In genomic region chr1:130130901-130131300, GRCm38 (mm10) we compare ENCODE assay signal across 20 mouse cellular contexts.
A peak's percentile ranks its signal among the peaks of the same experiment; 100 is the strongest.
DNase-seq lines count a peak whose midpoint lies in the region; ATAC-seq lines count a peak whose summit lies in the region.
"Had no signal": no experiment of that assay in that cellular context is flagged by ENCODE, and none has a peak within 500 bp of the region (broad histone marks: within the 10 kb centered on the region; RNA-seq: fewer than 3 reads in every experiment).

No protein-coding gene starts in this region.

- no peaks in the 10 kb centered on the region for H3K9me3 ChIP-seq in forebrain, embryonic 16.5 days (ENCODE audit: control insufficient read depth, low read length)
- no peaks in the 10 kb centered on the region for H3K9me3 ChIP-seq in forebrain, embryonic 11.5 days (ENCODE audit: control insufficient read depth, low read length)
- H3K9me3 ChIP-seq: embryonic facial prominence, embryonic 13.5 days; limb, embryonic 10.5 days; megakaryocyte, embryonic 14.5 days had no signal

- no peak for DNase-seq in forebrain, embryonic 11.5 days (ENCODE audit: low spot score)
- peak; percentile 54 for DNase-seq in brain, embryonic 18.5 days (ENCODE audit: low read depth, low spot score)
- DNase-seq in layer of hippocampus, postnatal 10 days (ENCODE audit: low spot score in 2 of 2): peak; percentile 7 to 16
- DNase-seq in right cerebral cortex, postnatal 25 days: peak; percentile 27
- no peak for DNase-seq in urinary bladder, postnatal 10 days (ENCODE audit: low spot score)
- DNase-seq in kidney, postnatal 36 days: no peak
- DNase-seq: adrenal gland, postnatal 25 days; cerebellum, adult 9-10 months; gastrocnemius, postnatal 36 days; kidney, adult 18-20 months; kidney, postnatal 10 days; liver, postnatal 0 days; lung, postnatal 14 days; midbrain, embryonic 14.5 days; thymus, postnatal 25 days had no signal

- H3K27ac ChIP-seq in forebrain, embryonic 16.5 days (ENCODE audit: low read length): no peak overlapping the region
- no peak overlapping the region for H3K27ac ChIP-seq in forebrain, embryonic 11.5 days (ENCODE audit: low read depth, low read length)
- H3K27ac ChIP-seq: embryonic facial prominence, embryonic 13.5 days; limb, embryonic 10.5 days had no signal

- no peaks in the 10 kb centered on the region for H3K4me1 ChIP-seq in forebrain, embryonic 16.5 days (replicated peaks; ENCODE audit: control insufficient read depth, insufficient read depth, low read length)
- no peaks in the 10 kb centered on the region for H3K4me1 ChIP-seq in forebrain, embryonic 11.5 days (replicated peaks; ENCODE audit: control insufficient read depth, insufficient read depth, low read length)
- H3K4me1 ChIP-seq: embryonic facial prominence, embryonic 13.5 days; limb, embryonic 10.5 days; megakaryocyte, embryonic 14.5 days had no signal

- no peak overlapping the region for H3K9ac ChIP-seq in forebrain, embryonic 16.5 days (replicated peaks; ENCODE audit: low read depth, low read length)
- H3K9ac ChIP-seq in forebrain, embryonic 11.5 days (ENCODE audit: low read length): no peak overlapping the region
- H3K9ac ChIP-seq: embryonic facial prominence, embryonic 13.5 days; liver, postnatal 0 days had no signal

- no peak overlapping the region for H3K4me3 ChIP-seq in forebrain, embryonic 16.5 days (replicated peaks; ENCODE audit: low read length)
- no peak overlapping the region for H3K4me3 ChIP-seq in forebrain, embryonic 11.5 days (ENCODE audit: low read depth, low read length)
- H3K4me3 ChIP-seq: embryonic facial prominence, embryonic 13.5 days; limb, embryonic 10.5 days; megakaryocyte, embryonic 14.5 days had no signal

- H3K4me2 ChIP-seq in forebrain, embryonic 16.5 days (ENCODE audit: low read length): no peak overlapping the region
- H3K4me2 ChIP-seq in forebrain, embryonic 11.5 days (ENCODE audit: low read depth, low read length, severe bottlenecking): no peak overlapping the region
- H3K4me2 ChIP-seq: embryonic facial prominence, embryonic 13.5 days had no signal

- 65% methylated on average over 3 of the region's 3 CpGs for WGBS in forebrain, embryonic 16.5 days
- WGBS in forebrain, embryonic 11.5 days: 84% methylated on average over 3 of the region's 3 CpGs

- H3K36me3 ChIP-seq in forebrain, embryonic 16.5 days (ENCODE audit: control insufficient read depth, insufficient read depth): no peaks in the 10 kb centered on the region
- no peaks in the 10 kb centered on the region for H3K36me3 ChIP-seq in forebrain, embryonic 11.5 days (ENCODE audit: control insufficient read depth, insufficient read depth, low read length)
- H3K36me3 ChIP-seq: embryonic facial prominence, embryonic 13.5 days; limb, embryonic 10.5 days had no signal

- H3K27me3 ChIP-seq in forebrain, embryonic 16.5 days (replicated peaks; ENCODE audit: control insufficient read depth, insufficient read depth, low read length): no peaks in the 10 kb centered on the region
- H3K27me3 ChIP-seq in forebrain, embryonic 11.5 days (ENCODE audit: control insufficient read depth, insufficient read depth, low read length): no peaks in the 10 kb centered on the region
- H3K27me3 ChIP-seq: CH12.LX; embryonic facial prominence, embryonic 13.5 days; megakaryocyte, embryonic 14.5 days had no signal

- ATAC-seq in forebrain, embryonic 16.5 days: peak; percentile 57
- no peak for ATAC-seq in forebrain, embryonic 11.5 days (replicated peaks; ENCODE audit: low FRiP score)
- ATAC-seq: liver, postnatal 0 days had no signal

Comparison
In these comparisons a context has a peak if more than half of its experiments do, and no peak if none do; other contexts are left out.
1. DNase-seq: peak in brain, embryonic 18.5 days (single experiment), layer of hippocampus, postnatal 10 days (2 of 2) and right cerebral cortex, postnatal 25 days (single experiment); none in forebrain, embryonic 11.5 days (single experiment), urinary bladder, postnatal 10 days (single experiment) and kidney, postnatal 36 days (0 of 2).